Comparison of ENCODE assay signal across 9 mouse cellular contexts in genomic region chr9:44515131-44515751, GRCm38 (mm10). TPM values are rescaled to one million over a fixed set of nuclear protein-coding genes. Genes with fewer than 3 reads are reported as not detected.
DNase-seq lines count a peak whose midpoint lies in the region; ATAC-seq and TF ChIP-seq lines count a peak whose summit lies in the region.
"Had no signal": no experiment of that assay in that cellular context is flagged by ENCODE, and none has a peak within 500 bp of the region (broad histone marks: within the 10 kb centered on the region; RNA-seq: fewer than 3 reads in every experiment).

No protein-coding gene starts in this region.

- H3K9me3 ChIP-seq in intestine, postnatal 0 days (ENCODE audit: control insufficient read depth), result no peaks in the 10 kb centered on the region
- H3K9me3 ChIP-seq in lung, postnatal 0 days (ENCODE audit: low read length), result no peaks in the 10 kb centered on the region
- H3K9me3 ChIP-seq in forebrain, postnatal 0 days (ENCODE audit: low read length), result no peaks in the 10 kb centered on the region
- no peaks in the 10 kb centered on the region for H3K9me3 ChIP-seq in forebrain, embryonic 10.5 days
- H3K9me3 ChIP-seq: limb, embryonic 13.5 days had no signal

- peak overlapping the region; percentile 30 for H3K4me2 ChIP-seq in intestine, postnatal 0 days (replicated peaks; ENCODE audit: low read depth)
- H3K4me2 ChIP-seq in lung, postnatal 0 days (replicated peaks; ENCODE audit: low read depth, low read length), result peak overlapping the region; percentile 17
- no peak overlapping the region for H3K4me2 ChIP-seq in forebrain, postnatal 0 days (ENCODE audit: low read depth)
- H3K4me2 ChIP-seq: limb, embryonic 13.5 days had no signal

- H3K36me3 ChIP-seq in intestine, postnatal 0 days (ENCODE audit: control insufficient read depth, insufficient read depth), result no peaks in the 10 kb centered on the region
- H3K36me3 ChIP-seq in lung, postnatal 0 days (ENCODE audit: insufficient read depth, low read length), result no peaks in the 10 kb centered on the region
- H3K36me3 ChIP-seq in forebrain, postnatal 0 days (ENCODE audit: insufficient read depth), result no peaks in the 10 kb centered on the region
- H3K36me3 ChIP-seq in forebrain, embryonic 10.5 days (replicated peaks), result no peaks in the 10 kb centered on the region
- H3K36me3 ChIP-seq: limb, embryonic 13.5 days had no signal

- peaks cover 54% of the 10 kb centered on the region for H3K4me1 ChIP-seq in bone marrow macrophage, adult 2 months (ENCODE audit: control insufficient read depth, insufficient read depth, low read length)
- 0 out of 2 replicates have a peak, but pooled peaks cover 8% of the 10 kb centered on the region for H3K4me1 ChIP-seq in intestine, postnatal 0 days (replicated peaks; ENCODE audit: control insufficient read depth, insufficient read depth, low read length)
- H3K4me1 ChIP-seq in lung, postnatal 0 days (ENCODE audit: insufficient read depth, low read depth, low read length), result peaks cover 13% of the 10 kb centered on the region; the same call in 1 of the 2 replicates
- no peaks in the 10 kb centered on the region; the same call in 1 of the 2 replicates for H3K4me1 ChIP-seq in forebrain, postnatal 0 days (ENCODE audit: insufficient read depth)
- H3K4me1 ChIP-seq in forebrain, embryonic 10.5 days, result peaks cover 14% of the 10 kb centered on the region

- no peak overlapping the region for H3K9ac ChIP-seq in intestine, postnatal 0 days (ENCODE audit: low read depth, low read length)
- H3K9ac ChIP-seq in lung, postnatal 0 days (replicated peaks; ENCODE audit: low read depth), result no peak overlapping the region
- H3K9ac ChIP-seq in forebrain, postnatal 0 days, result no peak overlapping the region
- H3K9ac ChIP-seq: limb, embryonic 13.5 days had no signal

- TF ChIP-seq EP300 in lung, postnatal 0 days (IDR thresholded peaks at IDR 0.05), result no peak; the same call in 1 of the 2 replicates

- H3K27ac ChIP-seq in bone marrow macrophage, adult 2 months (ENCODE audit: insufficient read depth, low read depth, low read length), result peak overlapping the region; percentile 94
- H3K27ac ChIP-seq in intestine, postnatal 0 days (ENCODE audit: low read depth, low read length), result peak overlapping the region; percentile 41
- H3K27ac ChIP-seq in lung, postnatal 0 days (ENCODE audit: low read length), result no peak overlapping the region; the same call in 1 of the 2 replicates
- H3K27ac ChIP-seq in forebrain, postnatal 0 days (ENCODE audit: low read depth, low read length), result no peak overlapping the region
- H3K27ac ChIP-seq in forebrain, embryonic 10.5 days, result no peak overlapping the region
- H3K27ac ChIP-seq: limb, embryonic 13.5 days had no signal

- peak; percentile 72 to 86 for DNase-seq in heart, adult 18-20 months
- DNase-seq in heart, adult 8-10 months (ENCODE audit: low spot score), result no peak
- DNase-seq in lung, postnatal 0 days (ENCODE audit: low spot score), result peak; percentile 93
- peak; percentile 83 for DNase-seq in thymus, postnatal 25 days
- DNase-seq in forebrain, postnatal 0 days, result no peak
- no peak for DNase-seq in forebrain, embryonic 10.5 days (ENCODE audit: extremely low spot score, low spot score)

- no peak for TF ChIP-seq CTCF in bone marrow macrophage, adult 2 months (IDR thresholded peaks at IDR 0.05; ENCODE audit: low read depth, low read length)
- no peak for TF ChIP-seq CTCF in intestine, postnatal 0 days (IDR thresholded peaks at IDR 0.05; ENCODE audit: low read depth)
- no peak for TF ChIP-seq CTCF in lung, postnatal 0 days (IDR thresholded peaks at IDR 0.05)
- no peak for TF ChIP-seq CTCF in forebrain, postnatal 0 days (IDR thresholded peaks at IDR 0.05; ENCODE audit: low read depth)

- no peak for TF ChIP-seq POLR2A in bone marrow macrophage, adult 2 months (IDR thresholded peaks at IDR 0.05; ENCODE audit: borderline replicate concordance, low read depth, low read length)

- WGBS in intestine, postnatal 0 days, result 23% methylated on average over 12 of the region's 12 CpGs
- 22% methylated on average over 12 of the region's 12 CpGs for WGBS in lung, postnatal 0 days
- 74% methylated on average over 12 of the region's 12 CpGs for WGBS in forebrain, postnatal 0 days
- WGBS in forebrain, embryonic 10.5 days, result 72% methylated on average over 12 of the region's 12 CpGs

- peak overlapping the region; percentile 43 for H3K4me3 ChIP-seq in bone marrow macrophage, adult 2 months (ENCODE audit: insufficient read depth, low read length)
- no peak overlapping the region for H3K4me3 ChIP-seq in intestine, postnatal 0 days (ENCODE audit: low read depth, low read length)
- H3K4me3 ChIP-seq in lung, postnatal 0 days (ENCODE audit: low read depth, low read length), result no peak overlapping the region
- H3K4me3 ChIP-seq in forebrain, postnatal 0 days (ENCODE audit: low read depth, low read length), result no peak overlapping the region
- H3K4me3 ChIP-seq in forebrain, embryonic 10.5 days, result no peak overlapping the region
- H3K4me3 ChIP-seq: limb, embryonic 13.5 days had no signal

- H3K27me3 ChIP-seq in intestine, postnatal 0 days (replicated peaks; ENCODE audit: control insufficient read depth, insufficient read depth, low read length), result no peaks in the 10 kb centered on the region
- no peaks in the 10 kb centered on the region for H3K27me3 ChIP-seq in lung, postnatal 0 days (replicated peaks; ENCODE audit: insufficient read depth, low read length)
- H3K27me3 ChIP-seq in forebrain, postnatal 0 days (ENCODE audit: insufficient read depth, low read length), result no peaks in the 10 kb centered on the region
- H3K27me3 ChIP-seq in forebrain, embryonic 10.5 days (ENCODE audit: poor library complexity, severe bottlenecking), result 0 out of 2 replicates have a peak, but pooled peaks cover 8% of the 10 kb centered on the region
- H3K27me3 ChIP-seq: limb, embryonic 13.5 days had no signal

- ATAC-seq in intestine, postnatal 0 days, result peak; percentile 87
- ATAC-seq in lung, postnatal 0 days, result peak; percentile 86
- no peak for ATAC-seq in forebrain, postnatal 0 days

RNA-seq across cellular contexts. Expression of gene Bcl9l, which starts 32.6 kb away (rescaled TPM):
- total RNA-seq in heart, adult 18-20 months (2021), result 10 to 100 TPM; 36.2 to 41.7 TPM
- 10 to 100 TPM; 51.6 to 56.9 (median 53.9) TPM for total RNA-seq in heart, adult 8-10 months (2022)
- polyA plus RNA-seq in bone marrow macrophage, adult 2 months (2012; ENCODE audit: insufficient read depth, insufficient read length, missing spikeins), result 6.7 and 9.5 TPM in 2 replicates
- polyA plus RNA-seq in intestine, postnatal 0 days (2015; fragmentation: Nextera tagmentation; extraction: Ambion mirVana), result 4.8 and 4.9 TPM in 2 replicates
- 10.7 and 12.3 TPM in 2 replicates for polyA plus RNA-seq in lung, postnatal 0 days (2015; fragmentation: Nextera tagmentation; extraction: Ambion mirVana)
- total RNA-seq in forebrain, postnatal 0 days (2014; rRNA removed), result 29.2 and 38.7 TPM in 2 replicates
- polyA plus RNA-seq in forebrain, postnatal 0 days (2015; fragmentation: Nextera tagmentation; extraction: Ambion mirVana), result 9.3 and 13.0 TPM in 2 replicates
- polyA plus RNA-seq in forebrain, embryonic 10.5 days (2016; fragmentation: Nextera tagmentation; extraction: Ambion mirVana), result 3.9 and 5.0 TPM in 2 replicates

RNA-seq across cellular contexts. Expression of gene Cxcr5, which starts 46.4 kb away (rescaled TPM):
- total RNA-seq in heart, adult 18-20 months (2021), result 1 to 10 TPM in 1 of 2 experiments, under 1 TPM in 1; 0.37 to 2.8 TPM
- total RNA-seq in heart, adult 8-10 months (2022), result under 1 TPM in 3 of 4 experiments, not detected in 1; 0.11 to 0.72 (median 0.14) TPM
- not detected in 2 replicates for polyA plus RNA-seq in bone marrow macrophage, adult 2 months (2012; ENCODE audit: insufficient read depth, insufficient read length, missing spikeins)
- 0.21 and 0.25 TPM in 2 replicates for polyA plus RNA-seq in intestine, postnatal 0 days (2015; fragmentation: Nextera tagmentation; extraction: Ambion mirVana)
- 0.17 TPM in 2 replicates for polyA plus RNA-seq in lung, postnatal 0 days (2015; fragmentation: Nextera tagmentation; extraction: Ambion mirVana)
- not detected in 2 replicates for total RNA-seq in forebrain, postnatal 0 days (2014; rRNA removed)
- polyA plus RNA-seq in forebrain, postnatal 0 days (2015; fragmentation: Nextera tagmentation; extraction: Ambion mirVana), result not detected in 2 replicates
- polyA plus RNA-seq in forebrain, embryonic 10.5 days (2016; fragmentation: Nextera tagmentation; extraction: Ambion mirVana), result 0.05 TPM in 1 of 2 replicates, not detected in the other

Comparison
In these comparisons a context has a peak if more than half of its experiments do, and no peak if none do; other contexts are left out.
1. DNase-seq: peak in heart, adult 18-20 months (2 of 2), lung, postnatal 0 days (single experiment) and thymus, postnatal 25 days (single experiment); none in heart, adult 8-10 months (single experiment), forebrain, postnatal 0 days (single experiment) and forebrain, embryonic 10.5 days (single experiment).
2. H3K27ac ChIP-seq: peak in bone marrow macrophage, adult 2 months (single experiment) and intestine, postnatal 0 days (single experiment); none in lung, postnatal 0 days (single experiment), forebrain, postnatal 0 days (single experiment) and forebrain, embryonic 10.5 days (single experiment).